Mouse (Mus musculus) lung, embryonic 16.5 days (tissue): ENCODE data around the gene Cnn1. TPM values are rescaled to one million over a fixed set of nuclear protein-coding genes. Genes with fewer than 3 reads are reported as not detected.
A peak's percentile ranks its signal among the peaks of the same experiment; 100 is the strongest.

Source experiments
- ATAC-seq: fragments of 200-750 bp; cut with Nextera tagmentation; 2 replicates; pipeline ENCODE4 v1.8.0; 2017; ENCODE audit warnings: low read depth, mild to moderate bottlenecking, moderate library complexity
- H3K27ac ChIP-seq: fragments of 300-500 bp; sonication (generic); 2 replicates; pipeline ENCODE4 v1.5.1; 2014; ENCODE audit warnings: mild to moderate bottlenecking, control low read depth, low read length
- H3K27me3 ChIP-seq: fragments of 300-500 bp; sonication (generic); 2 replicates; pipeline ENCODE4 v1.6.1; 2014; ENCODE audit warnings: low read depth, low read length, mixed read lengths; ENCODE audit not compliant: control insufficient read depth, insufficient read depth
- H3K36me3 ChIP-seq: fragments of 300-500 bp; sonication (generic); 2 replicates; pipeline ENCODE4 v1.6.1; 2014; ENCODE audit warnings: low read length; ENCODE audit not compliant: control insufficient read depth, insufficient read depth
- H3K4me1 ChIP-seq: fragments of 300-500 bp; sonication (generic); replicated peaks from 2 replicates; pipeline ENCODE4 v1.6.1; 2014; ENCODE audit warnings: low read length, mixed read lengths; ENCODE audit not compliant: control insufficient read depth, insufficient read depth
- H3K4me2 ChIP-seq: fragments of 300-500 bp; sonication (generic); 2 replicates; pipeline ENCODE4 v1.6.1; 2014; ENCODE audit warnings: low read depth, low read length, control low read depth
- H3K4me3 ChIP-seq: fragments of 300-500 bp; sonication (generic); 2 replicates; pipeline ENCODE4 v1.5.1; 2014; ENCODE audit warnings: mild to moderate bottlenecking, low read length, control low read depth
- H3K9ac ChIP-seq: fragments of 300-500 bp; sonication (generic); 2 replicates; pipeline ENCODE4 v1.6.1; 2014; ENCODE audit warnings: low read length, control low read depth
- H3K9me3 ChIP-seq: fragments of 300-500 bp; sonication (generic); 2 replicates; pipeline ENCODE4 v1.6.1; 2016; ENCODE audit warnings: low read length; ENCODE audit not compliant: control insufficient read depth
- WGBS: fragments of 180-500 bp; shearing (Covaris S2); extraction: QIAGEN DNeasy Blood & Tissue Kit; methylation state at CpG from one replicate; pipeline ENCODE4 v1.1.7; 2014; 5-methylcytosine and 5-hydroxymethylcytosine counted together
- polyA plus RNA-seq: library from polyadenylated mRNA; unstranded; fragments of >200 nt; fragmentation: Nextera tagmentation; extraction: Ambion mirVana; gene quantifications from 2 replicates; pipeline ENCODE4 v1.2.1, GENCODE M21; 2015

The Cnn1 gene
- polyA plus RNA-seq, 1 experiment from 2014 or later = 49.5 TPM

- Histone ChIP-seq H3K4me3 (peak within 1 kb of the TSS; percentile 87), H3K9ac (peak within 1 kb of the TSS; percentile 95), H3K4me1 (peaks cover 12% of the 10 kb centered on the region), H3K27me3 (no peaks in the 10 kb centered on the region), H3K4me2 (peak within 1 kb of the TSS; percentile 97), H3K27ac (peak within 1 kb of the TSS; percentile 46), H3K9me3 (no peaks in the 10 kb centered on the region), H3K36me3 (peaks cover 13% of the 10 kb centered on the region)
- ATAC-seq = peak; percentile 97
- WGBS = under 1% methylated on average over 52 of the region's 52 CpGs
Measured at GRCm38 (mm10) chr9:22116740-22117426, 17.9 kb downstream of the Cnn1 start, which contains the start of gene Elof1. Elof1 (minus strand) TSS chr9:22117172.

GRCm38 (mm10) chr9:22117754-22118456 is 18.9 kb downstream of the Cnn1 start:
- H3K36me3 ChIP-seq = peaks cover 5% of the 10 kb centered on the region; the same call in 1 of the 2 replicates
- H3K9me3 ChIP-seq = no peaks in the 10 kb centered on the region
- no peak overlapping the region for H3K27ac ChIP-seq
- 46% methylated on average over 10 of the region's 10 CpGs for WGBS
- ATAC-seq = no peak
- H3K27me3 ChIP-seq = no peaks in the 10 kb centered on the region
- H3K4me1 ChIP-seq = peaks cover 12% of the 10 kb centered on the region
- H3K4me2 ChIP-seq = peak overlapping the region; percentile 97
- peak overlapping the region; percentile 95; the same call in 1 of the 2 replicates for H3K9ac ChIP-seq
- H3K4me3 ChIP-seq = peak overlapping the region; percentile 87

GRCm38 (mm10) chr9:22119543-22119942 is 20.5 kb downstream of the Cnn1 start:
- Histone ChIP-seq H3K4me2 (no peak overlapping the region), H3K9me3 (no peaks in the 10 kb centered on the region), H3K27ac (no peak overlapping the region), H3K4me1 (peaks cover 12% of the 10 kb centered on the region), H3K27me3 (no peaks in the 10 kb centered on the region), H3K4me3 (no peak overlapping the region), H3K9ac (no peak overlapping the region), H3K36me3 (no peaks in the 10 kb centered on the region)
- no peak for ATAC-seq
- WGBS = 92% methylated on average over 4 of the region's 4 CpGs

- no peak for ATAC-seq
- no peak overlapping the region for H3K4me3 ChIP-seq
- H3K27ac ChIP-seq = no peak overlapping the region
- no peaks in the 10 kb centered on the region for H3K27me3 ChIP-seq
- no peak overlapping the region for H3K4me2 ChIP-seq
- H3K9ac ChIP-seq = no peak overlapping the region
- no peaks in the 10 kb centered on the region for H3K9me3 ChIP-seq
- no peaks in the 10 kb centered on the region for H3K36me3 ChIP-seq
- peaks cover 7% of the 10 kb centered on the region for H3K4me1 ChIP-seq
Measured at GRCm38 (mm10) chr9:22121545-22121944, 22.5 kb downstream of the Cnn1 start.

- Histone ChIP-seq H3K27ac (no peak overlapping the region), H3K9me3 (no peaks in the 10 kb centered on the region), H3K4me1 (peaks cover 7% of the 10 kb centered on the region), H3K36me3 (no peaks in the 10 kb centered on the region), H3K9ac (no peak overlapping the region), H3K4me3 (no peak overlapping the region), H3K4me2 (no peak overlapping the region), H3K27me3 (no peaks in the 10 kb centered on the region)
- WGBS = 53% methylated on average over 3 of the region's 3 CpGs
- no peak for ATAC-seq
Measured at GRCm38 (mm10) chr9:22122005-22122404, 23.0 kb downstream of the Cnn1 start.

GRCm38 (mm10) chr9:22123069-22123609 is 24.1 kb downstream of the Cnn1 start:
- 72% methylated on average over 7 of the region's 7 CpGs for WGBS
- Histone ChIP-seq H3K36me3 (no peaks in the 10 kb centered on the region), H3K27me3 (no peaks in the 10 kb centered on the region), H3K4me3 (no peak overlapping the region), H3K4me1 (no peaks in the 10 kb centered on the region), H3K9me3 (no peaks in the 10 kb centered on the region), H3K27ac (no peak overlapping the region), H3K4me2 (no peak overlapping the region), H3K9ac (no peak overlapping the region)
- ATAC-seq = no peak

- Histone ChIP-seq H3K27ac (no peak overlapping the region), H3K36me3 (no peaks in the 10 kb centered on the region), H3K4me2 (no peak overlapping the region), H3K4me3 (no peak overlapping the region), H3K9me3 (no peaks in the 10 kb centered on the region), H3K27me3 (no peaks in the 10 kb centered on the region), H3K9ac (no peak overlapping the region), H3K4me1 (no peaks in the 10 kb centered on the region)
- 74% methylated on average over 3 of the region's 3 CpGs for WGBS
- no peak for ATAC-seq
Measured at GRCm38 (mm10) chr9:22124169-22124568, 25.2 kb downstream of the Cnn1 start.

GRCm38 (mm10) chr9:22125246-22126027 is 26.4 kb downstream of the Cnn1 start:
- Histone ChIP-seq H3K4me2 (no peak overlapping the region), H3K27ac (no peak overlapping the region), H3K9me3 (no peaks in the 10 kb centered on the region), H3K9ac (no peak overlapping the region), H3K4me1 (no peaks in the 10 kb centered on the region), H3K36me3 (no peaks in the 10 kb centered on the region), H3K27me3 (no peaks in the 10 kb centered on the region), H3K4me3 (no peak overlapping the region)
- 81% methylated on average over 15 of the region's 15 CpGs for WGBS
- no peak for ATAC-seq
